Mouse (Mus musculus) left cerebral cortex, postnatal 36 days (tissue): ENCODE data around the gene Fam83e. TPM values are rescaled to one million over a fixed set of nuclear protein-coding genes. Genes with fewer than 3 reads are reported as not detected.

ENCODE experiments used
- DNase-seq, 2 experiments: peaks; one replicate each; pipeline ENCODE4 v3.0.0; 2021 to 2022; ENCODE audit warnings: low spot score in 2 of 2, mixed read lengths in 1 of 2
- intact Hi-C: fragments of 180-260 bp; cut with DNase I; formaldehyde crosslinking; loops from one replicate; pipeline ENCODE4 v1.15.1; 2025
- total RNA-seq, 2 experiments: library from RNA; stranded (reverse); gene quantifications; 2 replicates each; pipeline ENCODE4 v1.2.3; 2021

The Fam83e gene
- total RNA-seq: not detected

GRCm38 (mm10) chr7:45720413-45721233 is at the start of gene Fam83e:
Gene Fam83e (plus strand): TSS chr7:45721212.
- intact Hi-C loops: no loop called here
- DNase-seq: no peak

DNA sequence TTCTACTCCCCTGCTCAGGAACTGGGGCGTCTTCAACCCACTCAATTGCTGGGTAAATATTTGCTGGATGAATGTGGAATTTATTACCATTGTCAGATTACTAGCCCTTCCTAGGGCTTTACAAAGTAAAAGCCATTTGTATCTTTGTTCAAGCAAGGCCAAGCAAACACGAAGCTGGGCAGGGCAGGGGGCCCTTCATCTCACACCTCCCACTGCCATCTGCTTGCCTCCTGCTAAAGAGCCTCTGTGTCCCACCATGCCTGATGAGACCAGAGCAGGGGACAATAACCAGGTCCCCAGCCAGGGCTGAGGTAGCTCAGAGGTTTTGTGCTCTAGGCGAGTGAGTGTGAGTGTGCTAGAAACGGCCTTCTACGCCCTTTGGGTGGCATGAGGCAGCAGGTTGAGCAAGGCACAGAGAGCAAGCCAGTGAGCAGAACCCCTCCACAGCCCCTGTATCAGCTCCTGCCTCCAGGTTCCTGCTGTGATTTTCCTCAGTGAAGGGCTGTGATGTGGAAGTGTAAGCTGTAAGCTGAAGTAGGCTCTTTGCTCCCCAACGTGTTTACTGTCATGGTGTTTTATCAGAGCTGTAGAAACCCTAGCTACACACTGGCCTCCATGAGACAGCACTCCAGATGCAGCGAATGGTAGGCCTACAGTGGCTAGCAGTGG is 43.3 kb upstream of the Fam83e start:
- DNase-seq: no peak
- intact Hi-C loops: no loop called here

DNA sequence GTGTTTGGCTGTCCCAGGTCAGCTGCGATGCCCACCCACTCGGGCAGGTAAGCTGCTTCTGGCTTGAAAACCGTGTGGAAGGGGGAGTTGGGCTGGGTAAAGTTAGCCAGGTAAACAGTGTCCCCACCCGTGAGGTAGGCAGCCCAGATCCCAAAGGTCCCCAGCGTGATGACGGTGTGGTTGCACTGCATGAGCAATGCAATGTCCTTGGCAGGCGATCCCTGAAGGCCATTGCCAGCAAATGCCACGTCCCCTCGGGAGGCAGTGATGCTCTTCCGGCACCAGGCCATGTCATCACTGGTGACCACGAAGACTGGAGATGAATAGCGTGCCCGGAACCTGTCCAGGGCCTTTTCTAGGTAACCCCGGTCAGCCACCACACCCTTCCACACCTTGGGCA is 42.5 kb upstream of the Fam83e start:
- DNase-seq: no peak
- intact Hi-C loops: no loop called here

DNA sequence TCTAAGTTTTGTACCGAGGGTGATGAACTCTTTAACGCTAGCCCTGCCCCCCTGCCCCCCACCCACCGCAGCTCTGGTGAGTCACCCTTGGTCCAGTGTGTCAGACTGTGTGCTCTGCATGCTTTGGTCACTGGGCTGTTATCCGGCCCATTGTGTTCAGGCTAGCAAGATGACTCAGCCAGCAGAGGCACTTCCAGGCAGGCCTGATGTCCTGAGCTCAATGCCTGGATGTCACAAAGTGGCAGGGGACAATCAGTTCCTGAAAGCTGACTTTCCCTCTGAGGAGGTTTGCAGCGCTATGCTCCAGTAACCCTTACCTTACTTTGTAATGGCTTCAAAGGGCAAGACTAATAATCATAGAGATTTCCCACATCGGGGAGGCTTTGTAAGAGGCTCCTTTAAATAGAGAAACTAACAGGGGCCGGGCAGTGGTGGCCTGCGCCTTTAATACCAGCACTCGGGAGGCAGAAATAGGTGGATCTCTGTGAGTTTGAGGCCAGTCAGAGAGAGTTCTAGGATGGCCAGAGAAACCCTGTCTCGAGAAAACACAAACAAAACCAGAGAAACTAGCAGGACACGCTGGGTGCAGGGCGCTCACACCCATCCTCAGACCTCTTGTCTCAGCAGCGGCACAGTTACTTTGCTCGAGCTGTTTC is 40.9 kb upstream of the Fam83e start:
- intact Hi-C loops: loop anchor here (5.0 to 10.0 kb wide), 3 partner anchors 38 to 205 kb away; no protein-coding TSS in a partner anchor
- DNase-seq: no peak

DNA sequence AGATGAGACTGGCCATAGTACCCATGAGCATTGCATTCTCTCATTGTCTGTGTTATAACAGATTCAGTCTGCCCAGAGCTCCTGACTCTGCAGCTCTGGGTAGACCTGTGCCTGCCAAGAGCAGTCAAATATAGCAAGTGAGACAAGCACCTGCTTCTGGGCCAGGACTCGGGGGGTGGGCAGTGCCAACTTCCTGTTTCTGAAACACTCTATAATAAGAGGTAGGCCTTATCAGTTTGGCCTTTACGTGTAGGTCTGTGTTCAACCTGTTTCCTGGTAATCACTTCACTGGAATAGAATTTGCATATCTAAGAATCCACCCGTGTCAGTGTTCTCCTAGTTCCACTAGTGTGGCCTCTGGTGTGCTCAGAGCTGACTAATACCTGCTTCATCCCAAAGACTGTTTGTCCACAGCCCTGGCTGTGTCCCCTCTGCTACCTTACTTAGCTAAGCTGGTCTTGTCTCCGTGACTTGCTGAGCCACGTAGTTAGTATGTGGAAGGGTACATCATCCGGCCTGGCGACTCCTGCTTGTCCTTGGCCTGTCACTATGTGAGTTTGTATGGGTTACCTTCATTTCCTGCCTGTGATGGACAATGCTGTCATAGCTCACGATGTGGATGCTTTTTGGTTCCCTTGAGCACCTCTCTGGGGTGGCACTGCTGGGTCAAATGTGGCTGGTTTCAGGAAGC is 39.8 kb upstream of the Fam83e start:
- intact Hi-C loops: loop anchor here (5.0 to 10.0 kb wide), 3 partner anchors 39 to 206 kb away; no protein-coding TSS in a partner anchor
- no peak for DNase-seq

GRCm38 (mm10) chr7:45682144-45683126 is 38.6 kb upstream of the Fam83e start:
- DNase-seq: peak; percentile 81 to 85
- intact Hi-C loops: loop anchor here (5.0 to 10.0 kb wide), 3 partner anchors 40 to 208 kb away; no protein-coding TSS in a partner anchor

DNA sequence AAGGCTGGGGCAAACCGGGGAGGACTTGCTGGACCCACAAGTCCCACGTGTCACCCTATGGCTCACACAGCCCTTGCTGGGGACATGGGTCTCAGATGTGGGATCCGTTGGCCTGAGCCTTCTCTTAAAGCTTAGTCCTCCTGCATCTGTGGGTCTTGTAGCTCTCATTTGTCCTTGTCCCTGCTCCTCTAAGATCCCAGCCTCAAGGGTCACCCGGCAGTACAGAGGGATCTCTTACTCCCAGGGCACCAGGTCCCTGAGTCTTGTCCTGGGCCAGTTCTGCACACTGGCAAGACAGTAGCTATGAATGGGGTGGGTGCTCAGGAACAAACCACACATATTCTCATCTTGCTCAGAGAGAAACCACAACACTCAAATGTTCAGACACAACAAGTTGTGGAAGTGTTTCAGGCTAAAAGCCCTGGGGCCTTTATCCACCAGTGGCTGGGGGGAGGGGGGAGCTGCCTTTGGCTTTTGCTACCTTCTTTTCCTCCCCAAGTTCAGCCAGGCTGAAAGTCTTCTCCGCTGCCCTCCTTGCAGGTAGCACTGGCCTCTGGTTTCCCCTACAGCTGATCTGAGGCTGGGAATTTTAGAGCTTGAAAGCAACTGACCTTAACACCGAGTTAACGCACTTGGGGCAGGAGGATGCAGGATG is 37.5 kb upstream of the Fam83e start, which contains the start of gene Ntn5:
Gene Ntn5, plus strand, starts transcription at position 627 of the 655 bp plus-strand sequence.
- intact Hi-C loops: loop anchor here (5.0 to 10.0 kb wide), 3 partner anchors 41 to 209 kb away; no protein-coding TSS in a partner anchor
- DNase-seq: no peak

GRCm38 (mm10) chr7:45685811-45686210 is 35.2 kb upstream of the Fam83e start:
- DNase-seq: no peak
- intact Hi-C loops: loop anchor here (10.0 kb wide), 1 partner anchor 211 kb away; no protein-coding TSS in a partner anchor

- intact Hi-C loops: loop anchor here (10.0 kb wide), 1 partner anchor 212 kb away; no protein-coding TSS in a partner anchor
- no peak for DNase-seq
Measured at GRCm38 (mm10) chr7:45686841-45687240, 34.2 kb upstream of the Fam83e start.

- intact Hi-C loops: loop anchor here (10.0 kb wide), 1 partner anchor 214 kb away; no protein-coding TSS in a partner anchor
- DNase-seq: no peak
Measured at GRCm38 (mm10) chr7:45689099-45689498, 31.9 kb upstream of the Fam83e start.

DNA sequence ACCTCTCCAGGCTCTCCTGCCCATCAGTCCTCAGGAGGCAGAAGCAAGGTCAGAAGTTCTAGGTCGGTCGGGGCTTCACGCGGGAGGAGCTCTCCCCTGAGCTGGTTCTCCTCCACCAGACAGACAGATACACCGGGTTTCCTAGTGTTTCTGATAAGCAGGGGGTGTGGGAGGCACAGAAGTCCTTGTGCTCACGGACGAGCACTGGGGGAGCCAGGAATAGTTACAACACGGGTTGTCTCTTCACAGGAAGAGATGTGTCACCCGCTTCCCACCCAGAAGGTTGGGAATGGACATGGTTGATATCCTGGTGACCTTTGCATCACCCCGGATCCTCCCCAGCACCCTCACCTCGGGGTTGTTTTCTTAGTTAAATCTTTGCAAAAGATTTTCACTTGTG is 31.2 kb upstream of the Fam83e start:
- no peak for DNase-seq
- intact Hi-C loops: loop anchor here (10.0 kb wide), 1 partner anchor 215 kb away; no protein-coding TSS in a partner anchor

DNA sequence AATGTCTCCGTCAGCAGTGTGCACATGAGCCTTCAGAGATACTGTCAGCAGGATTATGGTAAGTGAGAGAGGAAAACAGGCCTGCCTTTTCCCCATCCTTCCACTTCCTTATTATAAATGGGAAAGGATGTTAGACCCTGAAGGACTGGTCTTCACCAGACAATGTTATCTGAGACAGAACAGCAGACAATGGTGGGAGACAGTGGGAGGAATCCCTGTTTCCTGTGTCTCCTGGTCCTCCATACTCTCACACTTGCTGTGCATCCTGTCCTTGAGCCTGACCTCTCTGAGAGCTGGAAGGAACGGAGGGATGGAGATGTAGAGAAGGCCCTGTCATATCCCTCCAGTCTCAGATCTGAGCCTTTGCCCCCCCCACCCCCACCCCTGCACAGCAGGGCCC is 28.6 kb upstream of the Fam83e start:
- DNase-seq: no peak
- intact Hi-C loops: no loop called here

- no peak for DNase-seq
- intact Hi-C loops: no loop called here
Measured at GRCm38 (mm10) chr7:45693921-45694591, 27.0 kb upstream of the Fam83e start, which contains the start of gene Sec1. Gene Sec1 (minus strand): TSS chr7:45694402.

DNA sequence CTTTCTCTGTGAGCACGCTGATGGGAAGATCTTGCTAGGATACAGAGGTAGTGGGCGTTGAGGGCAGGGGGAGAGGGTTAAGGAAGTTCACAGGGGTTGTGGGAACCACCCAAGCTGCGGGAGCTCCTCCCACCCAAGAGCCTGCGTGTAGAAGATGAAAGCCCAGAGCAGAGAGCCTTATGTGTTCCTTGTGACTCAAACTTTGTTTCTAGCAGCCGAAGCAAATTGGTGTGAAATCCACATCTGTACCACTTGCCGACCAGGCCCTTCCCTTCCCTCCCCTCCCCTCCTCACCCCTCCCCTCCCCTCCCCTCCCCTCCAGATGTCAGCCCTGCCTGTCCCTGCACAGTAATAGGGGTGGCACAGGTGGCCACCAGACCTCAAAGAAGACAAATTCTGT is 25.9 kb upstream of the Fam83e start:
- DNase-seq: no peak
- intact Hi-C loops: no loop called here

- intact Hi-C loops: no loop called here
- no peak for DNase-seq
Measured at GRCm38 (mm10) chr7:45697894-45698293, 23.1 kb upstream of the Fam83e start.

GRCm38 (mm10) chr7:45699523-45700141 is 21.4 kb upstream of the Fam83e start, which contains the start of gene Car11:
Gene Car11 (plus strand): TSS chr7:45699843.
- DNase-seq: peak; percentile 62 to 73
- intact Hi-C loops: loop anchor here (5.0 kb wide), 1 partner anchor 232 kb away; the partner anchor contains the start of gene Bax
